Mouse (Mus musculus) cerebellum, adult 2 months (tissue): ENCODE measurements around the gene Fbxo10.

Experiments used
- CTCF ChIP-seq: fragments of 200-500 bp; IDR thresholded peaks from 2 replicates; pipeline ENCODE4 v1.5.1; 2011; ENCODE audit warnings: low read depth, mild to moderate bottlenecking, control low read depth, low read length, moderate library complexity, borderline replicate concordance; ENCODE audit not compliant: insufficient read depth
- POLR2A ChIP-seq: fragments of 200-500 bp; IDR thresholded peaks from 2 replicates; pipeline ENCODE4 v1.6.1; 2011; ENCODE audit warnings: low read length, control low read depth, borderline replicate concordance; ENCODE audit not compliant: insufficient read depth

DNA sequence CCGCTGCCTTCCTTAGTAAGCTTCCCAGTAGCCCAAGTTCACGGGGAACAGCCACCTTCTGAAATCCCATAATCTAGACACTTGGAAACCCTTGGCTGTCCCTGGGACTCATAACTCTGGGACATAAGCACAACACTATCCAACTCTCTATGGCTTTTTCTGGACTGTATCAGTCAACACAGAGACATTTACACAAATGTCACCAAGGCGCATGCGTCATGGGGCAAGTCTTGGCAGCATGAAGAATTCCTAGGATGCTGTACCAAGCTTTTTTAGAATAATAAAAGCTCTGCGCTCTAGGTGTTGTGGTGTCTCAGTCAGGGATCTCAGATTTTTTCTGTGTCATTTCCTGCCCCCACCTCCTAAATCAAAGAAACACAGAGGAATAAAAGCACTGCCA is 37.7 kb downstream of the Fbxo10 start:
- TF ChIP-seq CTCF: no peak
- TF ChIP-seq POLR2A: no peak
